Mouse (Mus musculus): ENCODE data around the gene Fmo5. TPM values are rescaled to one million over a fixed set of nuclear protein-coding genes. Genes with fewer than 3 reads are reported as not detected.

Gene Fmo5
- total and polyA plus RNA-seq, 3 experiments: 3.0 to 14.7 (median 13.8) TPM

- no peak for DNase-seq
Observed at GRCm38 (mm10) chr3:97631258-97631860, 2.8 kb downstream of the Fmo5 start.

GRCm38 (mm10) chr3:97633456-97633855, 4.9 kb downstream of the Fmo5 start:
- no peak for DNase-seq

- peak; percentile 50 for DNase-seq
Observed at GRCm38 (mm10) chr3:97634288-97634761, 5.7 kb downstream of the Fmo5 start.

GRCm38 (mm10) chr3:97641396-97641795, 12.8 kb downstream of the Fmo5 start:
- DNase-seq: no peak

- DNase-seq: no peak
Observed at GRCm38 (mm10) chr3:97642001-97642400, 13.4 kb downstream of the Fmo5 start.

GRCm38 (mm10) chr3:97648518-97648917, 19.9 kb downstream of the Fmo5 start:
- no peak for DNase-seq

- no peak for DNase-seq
Observed at GRCm38 (mm10) chr3:97649022-97649421, 20.4 kb downstream of the Fmo5 start.

- DNase-seq: no peak
Observed at GRCm38 (mm10) chr3:97649469-97649868, 20.9 kb downstream of the Fmo5 start.

- no peak for DNase-seq
Observed at GRCm38 (mm10) chr3:97651604-97652003, 23.0 kb downstream of the Fmo5 start.

- no peak for DNase-seq
Observed at GRCm38 (mm10) chr3:97653781-97654180, 25.2 kb downstream of the Fmo5 start.

- no peak for DNase-seq
Observed at GRCm38 (mm10) chr3:97654901-97655300, 26.3 kb downstream of the Fmo5 start.

GRCm38 (mm10) chr3:97657655-97658411, 29.2 kb downstream of the Fmo5 start, which contains the start of gene Prkab2:
Gene Prkab2, plus strand, starts transcription at chr3:97658193.
- DNase-seq: peak; percentile 100

GRCm38 (mm10) chr3:97658426-97659193, 30.0 kb downstream of the Fmo5 start:
- DNase-seq: no peak

- DNase-seq: peak; percentile 28
Observed at GRCm38 (mm10) chr3:97659746-97660145, 31.1 kb downstream of the Fmo5 start.

GRCm38 (mm10) chr3:97661206-97661605, 32.6 kb downstream of the Fmo5 start:
- DNase-seq: peak; percentile 39

GRCm38 (mm10) chr3:97665525-97665924, 36.9 kb downstream of the Fmo5 start:
- DNase-seq: no peak

- DNase-seq: no peak
Observed at GRCm38 (mm10) chr3:97666154-97666553, 37.5 kb downstream of the Fmo5 start.

- no peak for DNase-seq
Observed at GRCm38 (mm10) chr3:97667093-97667675, 38.6 kb downstream of the Fmo5 start.

- DNase-seq: no peak
Observed at GRCm38 (mm10) chr3:97674644-97675110, 46.1 kb downstream of the Fmo5 start, which contains the start of gene Gm17651. Gene Gm17651, minus strand, starts transcription at chr3:97674694.

GRCm38 (mm10) chr3:97676126-97676525, 47.5 kb downstream of the Fmo5 start:
- no peak for DNase-seq

- DNase-seq: no peak
Observed at GRCm38 (mm10) chr3:97678416-97678815, 49.8 kb downstream of the Fmo5 start.

Measured in adrenal gland, adult 2 months (tissue).